Mouse (Mus musculus): Measurements from ENCODE around the gene Cryaa. TPM values are rescaled to one million over a fixed set of nuclear protein-coding genes. Genes with fewer than 3 reads are reported as not detected.
A peak's percentile ranks its signal among the peaks of the same experiment; 100 is the strongest.

The Cryaa gene
- polyA plus RNA-seq, 1 experiment from 2014 or later = not detected

- DNase-seq (ENCODE audit: low spot score) (no peak), ATAC-seq (ENCODE audit: insufficient read depth, low FRiP score, low TSS enrichment) (no peak)
- peak overlapping the region; percentile 97 for H3K9ac ChIP-seq (ENCODE audit: low read length)
- no peaks in the 10 kb centered on the region for H3K27me3 ChIP-seq (ENCODE audit: control insufficient read depth, insufficient read depth, low read length)
- H3K4me3 ChIP-seq (ENCODE audit: low read depth, low read length) = peak overlapping the region; percentile 100
- no peak overlapping the region for H3K27ac ChIP-seq (ENCODE audit: low read depth, low read length)
- peaks cover 12% of the 10 kb centered on the region for H3K4me1 ChIP-seq (ENCODE audit: control insufficient read depth, insufficient read depth, low read length)
- H3K9me3 ChIP-seq (ENCODE audit: control insufficient read depth, low read length) = no peaks in the 10 kb centered on the region
- WGBS = 59% methylated on average over 12 of the region's 12 CpGs
- H3K36me3 ChIP-seq (ENCODE audit: control insufficient read depth, insufficient read depth, low read length) = peaks cover 15% of the 10 kb centered on the region
- peak overlapping the region; percentile 65 for H3K4me2 ChIP-seq (ENCODE audit: low read depth)
Measured at GRCm38 (mm10) chr17:31657141-31657983, 20.2 kb upstream of the Cryaa start.

GRCm38 (mm10) chr17:31658136-31658467 lies 19.5 kb upstream of the Cryaa start:
- Histone ChIP-seq H3K9ac (ENCODE audit: low read length) (peak overlapping the region; percentile 97), H3K27ac (ENCODE audit: low read depth, low read length) (peak overlapping the region; percentile 70; the same call in 1 of the 2 replicates), H3K4me3 (ENCODE audit: low read depth, low read length) (peak overlapping the region; percentile 100), H3K27me3 (ENCODE audit: control insufficient read depth, insufficient read depth, low read length) (no peaks in the 10 kb centered on the region), H3K9me3 (ENCODE audit: control insufficient read depth, low read length) (no peaks in the 10 kb centered on the region), H3K4me1 (ENCODE audit: control insufficient read depth, insufficient read depth, low read length) (peaks cover 12% of the 10 kb centered on the region), H3K4me2 (ENCODE audit: low read depth) (peak overlapping the region; percentile 65), H3K36me3 (ENCODE audit: control insufficient read depth, insufficient read depth, low read length) (peaks cover 14% of the 10 kb centered on the region)
- ATAC-seq (ENCODE audit: insufficient read depth, low FRiP score, low TSS enrichment) (no peak; the same call in 1 of the 2 replicates), DNase-seq (ENCODE audit: low spot score) (no peak)
- under 1% methylated on average over 27 of the region's 27 CpGs for WGBS

GRCm38 (mm10) chr17:31658468-31659185 lies 19.0 kb upstream of the Cryaa start, which contains the start of gene U2af1:
U2af1 (minus strand) TSS chr17:31658892.
- H3K36me3 ChIP-seq (ENCODE audit: control insufficient read depth, insufficient read depth, low read length) = peaks cover 8% of the 10 kb centered on the region
- peak within 1 kb of the TSS; percentile 65 for H3K4me2 ChIP-seq (ENCODE audit: low read depth)
- peaks cover 12% of the 10 kb centered on the region for H3K4me1 ChIP-seq (ENCODE audit: control insufficient read depth, insufficient read depth, low read length)
- H3K27me3 ChIP-seq (ENCODE audit: control insufficient read depth, insufficient read depth, low read length) = no peaks in the 10 kb centered on the region
- peak within 1 kb of the TSS; percentile 100 for H3K4me3 ChIP-seq (ENCODE audit: low read depth, low read length)
- H3K27ac ChIP-seq (ENCODE audit: low read depth, low read length) = peak within 1 kb of the TSS; percentile 81
- under 1% methylated on average over 74 of the region's 77 CpGs for WGBS
- no peaks in the 10 kb centered on the region for H3K9me3 ChIP-seq (ENCODE audit: control insufficient read depth, low read length)
- peak; percentile 100 for DNase-seq (ENCODE audit: low spot score)
- peak; percentile 96 for ATAC-seq (ENCODE audit: insufficient read depth, low FRiP score, low TSS enrichment)
- peak within 1 kb of the TSS; percentile 97 for H3K9ac ChIP-seq (ENCODE audit: low read length)

- WGBS = 81% methylated on average over 8 of the region's 8 CpGs
- ATAC-seq (ENCODE audit: insufficient read depth, low FRiP score, low TSS enrichment) = no peak
- H3K27ac ChIP-seq (ENCODE audit: low read depth, low read length) = no peak overlapping the region
- peaks cover 12% of the 10 kb centered on the region for H3K4me1 ChIP-seq (ENCODE audit: control insufficient read depth, insufficient read depth, low read length)
- DNase-seq (ENCODE audit: low spot score) = no peak
- H3K27me3 ChIP-seq (ENCODE audit: control insufficient read depth, insufficient read depth, low read length) = no peaks in the 10 kb centered on the region
- H3K9ac ChIP-seq (ENCODE audit: low read length) = no peak overlapping the region
- no peak overlapping the region for H3K4me2 ChIP-seq (ENCODE audit: low read depth)
- H3K9me3 ChIP-seq (ENCODE audit: control insufficient read depth, low read length) = no peaks in the 10 kb centered on the region
- H3K36me3 ChIP-seq (ENCODE audit: control insufficient read depth, insufficient read depth, low read length) = no peaks in the 10 kb centered on the region
- no peak overlapping the region for H3K4me3 ChIP-seq (ENCODE audit: low read depth, low read length)
Measured at GRCm38 (mm10) chr17:31660661-31661250, 16.9 kb upstream of the Cryaa start.

GRCm38 (mm10) chr17:31662855-31663254 lies 14.8 kb upstream of the Cryaa start:
- H3K27me3 ChIP-seq (ENCODE audit: control insufficient read depth, insufficient read depth, low read length) = no peaks in the 10 kb centered on the region
- H3K27ac ChIP-seq (ENCODE audit: low read depth, low read length) = no peak overlapping the region
- DNase-seq (ENCODE audit: low spot score) = no peak
- no peak for ATAC-seq (ENCODE audit: insufficient read depth, low FRiP score, low TSS enrichment)
- no peak overlapping the region for H3K4me3 ChIP-seq (ENCODE audit: low read depth, low read length)
- H3K4me1 ChIP-seq (ENCODE audit: control insufficient read depth, insufficient read depth, low read length) = peaks cover 6% of the 10 kb centered on the region; the same call in 1 of the 2 replicates
- H3K9ac ChIP-seq (ENCODE audit: low read length) = no peak overlapping the region
- H3K9me3 ChIP-seq (ENCODE audit: control insufficient read depth, low read length) = no peaks in the 10 kb centered on the region
- H3K36me3 ChIP-seq (ENCODE audit: control insufficient read depth, insufficient read depth, low read length) = no peaks in the 10 kb centered on the region
- no peak overlapping the region for H3K4me2 ChIP-seq (ENCODE audit: low read depth)

GRCm38 (mm10) chr17:31664760-31665159 lies 12.8 kb upstream of the Cryaa start:
- Histone ChIP-seq H3K4me3 (ENCODE audit: low read depth, low read length) (no peak overlapping the region), H3K9ac (ENCODE audit: low read length) (no peak overlapping the region), H3K27ac (ENCODE audit: low read depth, low read length) (no peak overlapping the region), H3K36me3 (ENCODE audit: control insufficient read depth, insufficient read depth, low read length) (no peaks in the 10 kb centered on the region), H3K4me1 (ENCODE audit: control insufficient read depth, insufficient read depth, low read length) (peaks cover 1% of the 10 kb centered on the region; the same call in 1 of the 2 replicates), H3K27me3 (ENCODE audit: control insufficient read depth, insufficient read depth, low read length) (no peaks in the 10 kb centered on the region), H3K4me2 (ENCODE audit: low read depth) (no peak overlapping the region), H3K9me3 (ENCODE audit: control insufficient read depth, low read length) (no peaks in the 10 kb centered on the region)
- peak; percentile 78 for DNase-seq (ENCODE audit: low spot score)
- no peak for ATAC-seq (ENCODE audit: insufficient read depth, low FRiP score, low TSS enrichment)
- WGBS = 12% methylated on average over 4 of the region's 4 CpGs

GRCm38 (mm10) chr17:31668306-31668705 lies 9.3 kb upstream of the Cryaa start:
- peaks cover 8% of the 10 kb centered on the region for H3K4me1 ChIP-seq (ENCODE audit: control insufficient read depth, insufficient read depth, low read length)
- ATAC-seq (ENCODE audit: insufficient read depth, low FRiP score, low TSS enrichment) (no peak), DNase-seq (ENCODE audit: low spot score) (no peak)
- H3K27me3 ChIP-seq (ENCODE audit: control insufficient read depth, insufficient read depth, low read length) = no peaks in the 10 kb centered on the region
- no peak overlapping the region for H3K4me3 ChIP-seq (ENCODE audit: low read depth, low read length)
- no peak overlapping the region for H3K4me2 ChIP-seq (ENCODE audit: low read depth)
- H3K9me3 ChIP-seq (ENCODE audit: control insufficient read depth, low read length) = no peaks in the 10 kb centered on the region
- H3K36me3 ChIP-seq (ENCODE audit: control insufficient read depth, insufficient read depth, low read length) = no peaks in the 10 kb centered on the region
- H3K9ac ChIP-seq (ENCODE audit: low read length) = no peak overlapping the region
- WGBS = 72% methylated on average over 8 of the region's 9 CpGs
- H3K27ac ChIP-seq (ENCODE audit: low read depth, low read length) = no peak overlapping the region

GRCm38 (mm10) chr17:31670163-31670562 lies 7.4 kb upstream of the Cryaa start:
- ATAC-seq (ENCODE audit: insufficient read depth, low FRiP score, low TSS enrichment) = peak; percentile 65; the same call in 1 of the 2 replicates
- Histone ChIP-seq H3K27ac (ENCODE audit: low read depth, low read length) (peak overlapping the region; percentile 56; the same call in 1 of the 2 replicates), H3K36me3 (ENCODE audit: control insufficient read depth, insufficient read depth, low read length) (no peaks in the 10 kb centered on the region), H3K4me1 (ENCODE audit: control insufficient read depth, insufficient read depth, low read length) (peaks cover 8% of the 10 kb centered on the region), H3K27me3 (ENCODE audit: control insufficient read depth, insufficient read depth, low read length) (no peaks in the 10 kb centered on the region), H3K4me3 (ENCODE audit: low read depth, low read length) (no peak overlapping the region), H3K4me2 (ENCODE audit: low read depth) (no peak overlapping the region), H3K9me3 (ENCODE audit: control insufficient read depth, low read length) (no peaks in the 10 kb centered on the region), H3K9ac (ENCODE audit: low read length) (peak overlapping the region; percentile 18; the same call in 1 of the 2 replicates)
- WGBS = 15% methylated on average over 11 of the region's 11 CpGs
- peak; percentile 46 for DNase-seq (ENCODE audit: low spot score)

Measured in neural tube, embryonic 11.5 days (tissue).